Mouse (Mus musculus) limb, embryonic 12.5 days (tissue): ENCODE measurements at regions not wholly inside any gene's neighbourhood (a gene's known extent, or its start where the extent isn't known, plus 50 kb on each side); places are given as distances from the start of the nearest gene placed in this dataset.
A peak's percentile ranks its signal among the peaks of the same experiment; 100 is the strongest.

Experiments used
- ATAC-seq: fragments of 200-750 bp; cut with Nextera tagmentation; 2 replicates; pipeline ENCODE4 v1.8.0; 2017; ENCODE audit warnings: low read depth, moderate TSS enrichment; ENCODE audit not compliant: insufficient number of reproducible peaks, insufficient read depth, low FRiP score, low TSS enrichment
- H3K27ac ChIP-seq: fragments of 300-500 bp; sonication (generic); 2 replicates; pipeline ENCODE4 v1.5.1; 2016; ENCODE audit warnings: mild to moderate bottlenecking, moderate library complexity
- H3K27me3 ChIP-seq: fragments of 300-500 bp; sonication (generic); 2 replicates; pipeline ENCODE4 v1.6.1; 2016; ENCODE audit warnings: mild to moderate bottlenecking, moderate library complexity
- H3K36me3 ChIP-seq: fragments of 300-500 bp; sonication (generic); 2 replicates; pipeline ENCODE4 v1.6.1; 2016; ENCODE audit warnings: mild to moderate bottlenecking, moderate library complexity
- H3K4me1 ChIP-seq: fragments of 300-500 bp; sonication (generic); replicated peaks from 2 replicates; pipeline ENCODE4 v1.6.1; 2016
- H3K4me2 ChIP-seq: fragments of 300-500 bp; sonication (generic); 2 replicates; pipeline ENCODE4 v1.6.1; 2016; ENCODE audit warnings: mild to moderate bottlenecking, moderate library complexity
- H3K4me3 ChIP-seq: fragments of 300-500 bp; sonication (generic); replicated peaks from 2 replicates; pipeline ENCODE4 v1.5.1; 2016; ENCODE audit warnings: mild to moderate bottlenecking
- H3K9ac ChIP-seq: fragments of 300-500 bp; sonication (generic); replicated peaks from 2 replicates; pipeline ENCODE4 v1.6.1; 2016; ENCODE audit warnings: mild to moderate bottlenecking, moderate library complexity
- H3K9me3 ChIP-seq: fragments of 300-500 bp; sonication (generic); 2 replicates; pipeline ENCODE4 v1.6.1; 2016; ENCODE audit warnings: mild to moderate bottlenecking, moderate library complexity
- WGBS: fragments of 180-500 bp; shearing (Covaris S2); methylation state at CpG from one replicate; pipeline ENCODE4 v1.1.7; 2016; 5-methylcytosine and 5-hydroxymethylcytosine counted together

DNA sequence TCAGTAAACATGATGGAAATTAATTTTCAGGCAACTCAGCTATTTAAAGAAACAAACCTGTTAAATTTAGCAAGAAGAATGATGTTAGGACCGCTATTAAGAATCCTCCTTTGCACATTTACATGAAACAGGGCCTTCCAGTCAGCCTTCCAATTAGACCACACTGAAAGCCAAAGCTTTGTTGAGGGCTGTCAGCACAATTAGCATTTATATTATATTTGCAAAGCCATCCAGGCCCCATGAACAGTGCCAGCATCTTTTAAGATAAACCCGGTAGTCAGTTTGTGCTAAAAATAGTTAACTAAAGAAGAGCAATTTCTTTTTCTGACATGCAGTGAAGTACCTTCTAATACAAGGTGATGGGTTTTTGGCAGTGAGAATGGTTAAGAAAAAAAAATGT, 495.1 kb downstream of the Kcna4 start:
- no peak for ATAC-seq
- Histone ChIP-seq H3K27me3 (no peaks in the 10 kb centered on the region), H3K4me2 (no peak overlapping the region), H3K4me1 (no peaks in the 10 kb centered on the region), H3K9ac (no peak overlapping the region), H3K36me3 (no peaks in the 10 kb centered on the region), H3K27ac (no peak overlapping the region), H3K9me3 (no peaks in the 10 kb centered on the region), H3K4me3 (no peak overlapping the region)
- 87% methylated on average over 2 of the region's 2 CpGs for WGBS

DNA sequence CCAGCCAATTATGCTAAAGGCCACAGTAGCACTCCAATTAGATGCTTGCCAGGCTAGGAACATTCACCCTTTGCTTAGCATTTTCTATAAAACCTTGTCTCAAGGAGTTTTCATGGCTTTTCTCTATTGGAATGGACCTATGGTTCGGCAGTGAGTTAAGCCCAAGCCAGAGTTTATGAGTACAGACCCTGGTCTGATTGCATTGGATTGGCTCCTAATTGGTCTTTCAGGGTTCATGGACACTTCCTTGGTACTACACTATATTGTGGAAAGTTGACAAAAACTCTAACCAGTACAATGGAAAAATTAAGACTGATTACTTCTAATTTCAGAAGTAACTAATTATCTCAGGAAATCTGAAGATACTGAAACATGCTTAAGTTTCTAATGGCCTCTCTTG, 506.5 kb downstream of the Kcna4 start:
- Histone ChIP-seq H3K4me1 (no peaks in the 10 kb centered on the region), H3K27me3 (no peaks in the 10 kb centered on the region), H3K36me3 (no peaks in the 10 kb centered on the region), H3K27ac (no peak overlapping the region), H3K4me3 (no peak overlapping the region), H3K9me3 (no peaks in the 10 kb centered on the region), H3K9ac (no peak overlapping the region), H3K4me2 (no peak overlapping the region)
- ATAC-seq, result peak; percentile 63; the same call in 1 of the 2 replicates
- 53% methylated on average over 1 of the region's 1 CpGs for WGBS

DNA sequence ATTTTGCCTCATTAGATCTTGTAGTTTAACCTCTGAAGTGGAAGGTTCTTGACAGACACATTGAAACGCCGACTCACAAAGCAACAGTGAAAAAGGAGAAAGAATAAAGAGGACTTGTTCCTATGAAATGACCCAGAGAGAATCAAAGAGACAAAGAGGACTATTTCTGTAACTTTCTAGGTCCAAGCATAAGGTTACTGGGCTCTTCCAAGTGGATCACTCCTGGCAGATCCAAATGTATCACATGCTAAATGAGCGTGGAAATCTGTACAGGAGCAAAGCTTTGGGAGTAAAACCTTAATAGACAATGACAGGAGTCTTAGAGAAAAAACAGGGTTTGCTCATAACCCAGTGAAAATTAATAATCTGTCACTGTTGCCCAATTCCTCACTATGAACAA, 522.8 kb downstream of the Kcna4 start:
- no peaks in the 10 kb centered on the region for H3K36me3 ChIP-seq
- no peaks in the 10 kb centered on the region for H3K4me1 ChIP-seq
- no peak overlapping the region for H3K4me3 ChIP-seq
- no peaks in the 10 kb centered on the region for H3K27me3 ChIP-seq
- ATAC-seq, result no peak
- H3K27ac ChIP-seq, result no peak overlapping the region
- no peak overlapping the region for H3K4me2 ChIP-seq
- H3K9me3 ChIP-seq, result no peaks in the 10 kb centered on the region
- H3K9ac ChIP-seq, result no peak overlapping the region
- WGBS, result 75% methylated on average over 3 of the region's 3 CpGs

DNA sequence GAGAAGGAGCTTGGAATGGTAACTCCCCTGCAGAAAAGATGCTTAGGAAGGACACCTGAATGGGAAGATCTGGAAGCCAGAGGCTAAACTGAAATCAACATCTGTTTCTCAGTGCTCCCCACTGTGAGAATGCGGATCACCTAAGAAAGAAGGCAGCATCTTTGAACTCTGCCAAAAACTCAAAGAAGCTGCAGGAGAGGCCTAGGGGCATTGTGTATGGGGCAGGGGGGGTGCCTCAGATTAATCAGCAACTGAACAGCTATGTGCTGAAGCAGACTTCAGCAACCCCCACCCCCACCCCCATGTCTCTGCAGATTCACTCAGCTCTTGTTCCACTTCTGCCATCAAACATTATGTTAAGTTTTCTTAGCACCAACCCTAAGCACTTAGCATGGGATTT, 523.6 kb downstream of the Kcna4 start:
- WGBS, result 35% methylated on average over 1 of the region's 1 CpGs
- H3K9ac ChIP-seq, result no peak overlapping the region
- no peaks in the 10 kb centered on the region for H3K27me3 ChIP-seq
- H3K27ac ChIP-seq, result no peak overlapping the region
- H3K4me1 ChIP-seq, result no peaks in the 10 kb centered on the region
- no peaks in the 10 kb centered on the region for H3K9me3 ChIP-seq
- no peak overlapping the region for H3K4me2 ChIP-seq
- no peak for ATAC-seq
- no peaks in the 10 kb centered on the region for H3K36me3 ChIP-seq
- no peak overlapping the region for H3K4me3 ChIP-seq
